In genomic region chr4:153633260-153633659, GRCm38 (mm10) we compare ENCODE assay signal across 17 mouse cellular contexts.
DNase-seq lines count a peak whose midpoint lies in the region; ATAC-seq lines count a peak whose summit lies in the region.
"Had no signal": no experiment of that assay in that cellular context is flagged by ENCODE, and none has a peak within 500 bp of the region (broad histone marks: within the 10 kb centered on the region; RNA-seq: fewer than 3 reads in every experiment).

No protein-coding gene starts in this region.

- ATAC-seq in hindbrain, embryonic 12.5 days (ENCODE audit: low FRiP score) = no peak
- ATAC-seq in hindbrain, embryonic 14.5 days (ENCODE audit: low FRiP score) = no peak
- peak; percentile 62; the same call in 1 of the 2 replicates for ATAC-seq in forebrain, embryonic 13.5 days
- no peak for ATAC-seq in midbrain, embryonic 15.5 days (replicated peaks)
- ATAC-seq in activated CD4-positive, CD25-positive, alpha-beta regulatory T cell, adult 4 months = no peak

- 0 out of 2 replicates have a peak, but pooled peaks cover 2% of the 10 kb centered on the region for H3K9me3 ChIP-seq in hindbrain, embryonic 12.5 days (replicated peaks)
- no peaks in the 10 kb centered on the region for H3K9me3 ChIP-seq in hindbrain, embryonic 14.5 days (ENCODE audit: control insufficient read depth, low read length)
- H3K9me3 ChIP-seq in forebrain, embryonic 13.5 days (replicated peaks) = no peaks in the 10 kb centered on the region
- H3K9me3 ChIP-seq in midbrain, embryonic 15.5 days = no peaks in the 10 kb centered on the region
- H3K9me3 ChIP-seq: limb, embryonic 15.5 days had no signal

- H3K4me3 ChIP-seq in hindbrain, embryonic 12.5 days = no peak overlapping the region
- no peak overlapping the region for H3K4me3 ChIP-seq in hindbrain, embryonic 14.5 days (replicated peaks; ENCODE audit: low read length)
- H3K4me3 ChIP-seq in forebrain, embryonic 13.5 days = no peak overlapping the region
- no peak overlapping the region for H3K4me3 ChIP-seq in midbrain, embryonic 15.5 days
- H3K4me3 ChIP-seq: erythroblast, embryonic 14.5 days; limb, embryonic 15.5 days had no signal

- H3K27ac ChIP-seq in hindbrain, embryonic 12.5 days = 0 out of 2 replicates have a peak overlapping the region, but pooled peaks have one; percentile 64
- H3K27ac ChIP-seq in hindbrain, embryonic 14.5 days = no peak overlapping the region
- H3K27ac ChIP-seq in forebrain, embryonic 13.5 days = no peak overlapping the region
- H3K27ac ChIP-seq in midbrain, embryonic 15.5 days = peak overlapping the region; percentile 54
- H3K27ac ChIP-seq: limb, embryonic 15.5 days had no signal

- H3K4me1 ChIP-seq in hindbrain, embryonic 12.5 days = peaks cover 26% of the 10 kb centered on the region
- H3K4me1 ChIP-seq in hindbrain, embryonic 14.5 days (replicated peaks; ENCODE audit: control insufficient read depth, insufficient read depth, low read length) = peaks cover 13% of the 10 kb centered on the region; the same call in 1 of the 2 replicates
- peaks cover 24% of the 10 kb centered on the region for H3K4me1 ChIP-seq in forebrain, embryonic 13.5 days
- H3K4me1 ChIP-seq in midbrain, embryonic 15.5 days = peaks cover 30% of the 10 kb centered on the region
- H3K4me1 ChIP-seq: limb, embryonic 15.5 days had no signal

- DNase-seq in hindbrain, embryonic 14.5 days (ENCODE audit: low spot score) = no peak
- DNase-seq in R1 (ENCODE audit: low read depth, low spot score) = peak; percentile 98
- DNase-seq in kidney, postnatal 25 days = no peak
- no peak for DNase-seq in natural killer cell, adult 2 months (ENCODE audit: low spot score in 2 of 2)
- DNase-seq: cerebellum, adult 8-10 months; embryo, embryonic 11 days; gastrocnemius, postnatal 10 days; heart, postnatal 36 days; kidney, adult 18-20 months; lung, adult 18-20 months had no signal

- no peak overlapping the region for H3K9ac ChIP-seq in hindbrain, embryonic 12.5 days
- H3K9ac ChIP-seq in hindbrain, embryonic 14.5 days = no peak overlapping the region
- H3K9ac ChIP-seq in forebrain, embryonic 13.5 days = no peak overlapping the region
- H3K9ac ChIP-seq in midbrain, embryonic 15.5 days = no peak overlapping the region
- H3K9ac ChIP-seq: limb, embryonic 15.5 days had no signal

- H3K36me3 ChIP-seq in hindbrain, embryonic 12.5 days = no peaks in the 10 kb centered on the region
- H3K36me3 ChIP-seq in hindbrain, embryonic 14.5 days (replicated peaks; ENCODE audit: control insufficient read depth, insufficient read depth) = no peaks in the 10 kb centered on the region
- H3K36me3 ChIP-seq in forebrain, embryonic 13.5 days (ENCODE audit: poor library complexity, severe bottlenecking) = no peaks in the 10 kb centered on the region
- no peaks in the 10 kb centered on the region for H3K36me3 ChIP-seq in midbrain, embryonic 15.5 days (replicated peaks)
- H3K36me3 ChIP-seq: G1E; limb, embryonic 15.5 days had no signal

- WGBS in hindbrain, embryonic 12.5 days = 13% methylated on average over 5 of the region's 5 CpGs
- WGBS in hindbrain, embryonic 14.5 days = 3% methylated on average over 5 of the region's 5 CpGs
- WGBS in forebrain, embryonic 13.5 days = 1% methylated on average over 5 of the region's 5 CpGs
- 10% methylated on average over 5 of the region's 5 CpGs for WGBS in midbrain, embryonic 15.5 days

- no peaks in the 10 kb centered on the region for H3K27me3 ChIP-seq in hindbrain, embryonic 12.5 days
- H3K27me3 ChIP-seq in hindbrain, embryonic 14.5 days (ENCODE audit: control insufficient read depth, insufficient read depth, low read length) = no peaks in the 10 kb centered on the region
- 0 out of 2 replicates have a peak, but pooled peaks cover 5% of the 10 kb centered on the region for H3K27me3 ChIP-seq in forebrain, embryonic 13.5 days
- H3K27me3 ChIP-seq in midbrain, embryonic 15.5 days (replicated peaks) = no peaks in the 10 kb centered on the region; the same call in 1 of the 2 replicates
- H3K27me3 ChIP-seq: limb, embryonic 15.5 days had no signal

- no peak overlapping the region for H3K4me2 ChIP-seq in hindbrain, embryonic 12.5 days (replicated peaks)
- H3K4me2 ChIP-seq in hindbrain, embryonic 14.5 days (replicated peaks) = no peak overlapping the region
- H3K4me2 ChIP-seq in forebrain, embryonic 13.5 days = peak overlapping the region; percentile 8; the same call in 1 of the 2 replicates
- peak overlapping the region; percentile 6; the same call in 1 of the 2 replicates for H3K4me2 ChIP-seq in midbrain, embryonic 15.5 days
- H3K4me2 ChIP-seq: limb, embryonic 15.5 days had no signal

Comparison
In these comparisons a context has a peak if more than half of its experiments do, and no peak if none do; other contexts are left out.
1. H3K27ac ChIP-seq: peak in hindbrain, embryonic 12.5 days (single experiment) and midbrain, embryonic 15.5 days (single experiment); none in hindbrain, embryonic 14.5 days (single experiment) and forebrain, embryonic 13.5 days (single experiment).
2. H3K4me2 ChIP-seq: peak in forebrain, embryonic 13.5 days (single experiment) and midbrain, embryonic 15.5 days (single experiment); none in hindbrain, embryonic 12.5 days (single experiment) and hindbrain, embryonic 14.5 days (single experiment).